Mouse (Mus musculus): ENCODE results near the gene Gm5640. TPM values are rescaled to one million over a fixed set of nuclear protein-coding genes. Genes with fewer than 3 reads are reported as not detected.
"Not testable (repeated sequence)": the region's sequence is repeated elsewhere in the genome, so short reads cannot be mapped to it uniquely, and the experiment has no call there.

Gene Gm5640
- polyA plus RNA-seq (2015; fragmentation: Nextera tagmentation; extraction: Ambion mirVana): not detected in 2 replicates

GRCm38 (mm10) chrX:74645466-74646323, at the start of gene Gm5640:
Gene Gm5640, minus strand, starts transcription at chrX:74645635.
- H3K9me3 ChIP-seq (ENCODE audit: control insufficient read depth, low read length); H3K27me3 ChIP-seq (replicated peaks; ENCODE audit: control insufficient read depth, insufficient read depth, low read length); H3K4me3 ChIP-seq (ENCODE audit: low read length); H3K4me2 ChIP-seq (ENCODE audit: low read depth, low read length); H3K4me1 ChIP-seq (ENCODE audit: control insufficient read depth, insufficient read depth, low read length); H3K27ac ChIP-seq (ENCODE audit: low read length); H3K36me3 ChIP-seq (ENCODE audit: control insufficient read depth, insufficient read depth, low read length); H3K9ac ChIP-seq (ENCODE audit: low read depth, low read length): not testable (repeated sequence)
- ATAC-seq: peak; percentile 74
- 36% methylated on average over 3 of the region's 5 CpGs for WGBS

- not testable (repeated sequence) for H3K9ac ChIP-seq (ENCODE audit: low read depth, low read length); ATAC-seq
Measured at GRCm38 (mm10) chrX:74646393-74646792, 958 bp upstream of the Gm5640 start.

GRCm38 (mm10) chrX:74592379-74592778, 53.1 kb downstream of the Gm5640 start, which contains the start of gene Olfr1325:
Gene Olfr1325, plus strand, starts transcription at chrX:74592679.
- Histone ChIP-seq H3K9ac (ENCODE audit: low read depth, low read length) (no peak within 1 kb of the TSS), H3K9me3 (ENCODE audit: control insufficient read depth, low read length) (no peaks in the 10 kb centered on the region), H3K4me1 (ENCODE audit: control insufficient read depth, insufficient read depth, low read length) (no peaks in the 10 kb centered on the region), H3K27me3 (replicated peaks; ENCODE audit: control insufficient read depth, insufficient read depth, low read length) (no peaks in the 10 kb centered on the region), H3K4me2 (ENCODE audit: low read depth, low read length) (no peak within 1 kb of the TSS), H3K36me3 (ENCODE audit: control insufficient read depth, insufficient read depth, low read length) (no peaks in the 10 kb centered on the region), H3K27ac (ENCODE audit: low read length) (no peak within 1 kb of the TSS), H3K4me3 (ENCODE audit: low read length) (no peak within 1 kb of the TSS)
- WGBS: 88% methylated on average over 2 of the region's 2 CpGs
- ATAC-seq: no peak

More at GRCm38 (mm10) chrX:74646393-74646792, 958 bp upstream of the Gm5640 start:
- not testable (repeated sequence) for H3K9me3 ChIP-seq (ENCODE audit: control insufficient read depth, low read length); H3K4me1 ChIP-seq (ENCODE audit: control insufficient read depth, insufficient read depth, low read length); H3K36me3 ChIP-seq (ENCODE audit: control insufficient read depth, insufficient read depth, low read length); H3K4me2 ChIP-seq (ENCODE audit: low read depth, low read length); H3K4me3 ChIP-seq (ENCODE audit: low read length); H3K27me3 ChIP-seq (replicated peaks; ENCODE audit: control insufficient read depth, insufficient read depth, low read length); H3K27ac ChIP-seq (ENCODE audit: low read length)
- no CpG with 5 or more reads among the region's 1 CpGs for WGBS

Other genes starting within 250 kb of the Gm5640 start
- gene G6pdx, start 216.4 kb downstream of the Gm5640 start, polyA plus RNA-seq (2015; fragmentation: Nextera tagmentation; extraction: Ambion mirVana): 41.3 and 46.1 TPM in 2 replicates
- gene Gm6880, start 164.2 kb downstream of the Gm5640 start, polyA plus RNA-seq (2015; fragmentation: Nextera tagmentation; extraction: Ambion mirVana): not detected in 2 replicates
- gene Olfr1326-ps1, start 70.7 kb downstream of the Gm5640 start, polyA plus RNA-seq (2015; fragmentation: Nextera tagmentation; extraction: Ambion mirVana): not detected in 2 replicates
- gene Olfr1325, start 53.0 kb downstream of the Gm5640 start, polyA plus RNA-seq (2015; fragmentation: Nextera tagmentation; extraction: Ambion mirVana): not detected in 2 replicates
- not detected in 2 replicates for gene Gm6890, start 95.3 kb upstream of the Gm5640 start, polyA plus RNA-seq (2015; fragmentation: Nextera tagmentation; extraction: Ambion mirVana)
- 0.07 TPM in 1 of 2 replicates, not detected in the other for gene Gm5936, start 191.6 kb upstream of the Gm5640 start, polyA plus RNA-seq (2015; fragmentation: Nextera tagmentation; extraction: Ambion mirVana)

All from intestine, embryonic 16.5 days (tissue).